Mouse (Mus musculus) thymus, postnatal 10 days (tissue): Measurements from ENCODE around the gene Nedd4.

Experiments used
- DNase-seq, 2 experiments: peaks; one replicate each; pipeline ENCODE4 v3.0.0; 2021; ENCODE audit warnings: low spot score in 2 of 2

Nedd4 gene

GRCm38 (mm10) chr9:72721221-72721620, 59.1 kb downstream of the Nedd4 start:
- DNase-seq, result no peak

- no peak for DNase-seq
Measured at GRCm38 (mm10) chr9:72722622-72723021, 60.5 kb downstream of the Nedd4 start.

- no peak for DNase-seq
Measured at GRCm38 (mm10) chr9:72724491-72725221, 62.5 kb downstream of the Nedd4 start.

GRCm38 (mm10) chr9:72733966-72734365, 71.8 kb downstream of the Nedd4 start:
- peak; percentile 11 to 47 for DNase-seq

- peak; percentile 16 to 73 for DNase-seq
Measured at GRCm38 (mm10) chr9:72735822-72736410, 73.8 kb downstream of the Nedd4 start.

GRCm38 (mm10) chr9:72741206-72741605, 79.1 kb downstream of the Nedd4 start:
- DNase-seq, result no peak

- no peak for DNase-seq
Measured at GRCm38 (mm10) chr9:72746278-72746677, 84.1 kb downstream of the Nedd4 start.

- no peak for DNase-seq
Measured at GRCm38 (mm10) chr9:72750272-72750671, 88.1 kb downstream of the Nedd4 start.

GRCm38 (mm10) chr9:72752656-72753055, 90.5 kb downstream of the Nedd4 start:
- no peak for DNase-seq

- no peak for DNase-seq
Measured at GRCm38 (mm10) chr9:72753741-72754140, 91.6 kb downstream of the Nedd4 start.

GRCm38 (mm10) chr9:72757143-72757542, 95.0 kb downstream of the Nedd4 start:
- DNase-seq, result no peak

- no peak for DNase-seq
Measured at GRCm38 (mm10) chr9:72758705-72759131, 96.6 kb downstream of the Nedd4 start.

- no peak for DNase-seq
Measured at GRCm38 (mm10) chr9:72763050-72763718, 101.0 kb downstream of the Nedd4 start.

- DNase-seq, result peak; percentile 81 to 94
Measured at GRCm38 (mm10) chr9:72766789-72767349, 104.7 kb downstream of the Nedd4 start.

GRCm38 (mm10) chr9:72775022-72775421, 112.9 kb downstream of the Nedd4 start:
- no peak for DNase-seq

GRCm38 (mm10) chr9:72779004-72779403, 116.9 kb downstream of the Nedd4 start:
- DNase-seq, result no peak

GRCm38 (mm10) chr9:72779733-72780132, 117.6 kb downstream of the Nedd4 start:
- no peak for DNase-seq

GRCm38 (mm10) chr9:72780694-72781093, 118.5 kb downstream of the Nedd4 start:
- DNase-seq, result no peak

- no peak for DNase-seq
Measured at GRCm38 (mm10) chr9:72781466-72781865, 119.3 kb downstream of the Nedd4 start.

- DNase-seq, result no peak
Measured at GRCm38 (mm10) chr9:72782121-72782520, 120.0 kb downstream of the Nedd4 start.

GRCm38 (mm10) chr9:72787732-72788131, 125.6 kb downstream of the Nedd4 start:
- DNase-seq, result no peak

- DNase-seq, result no peak
Measured at GRCm38 (mm10) chr9:72790530-72791212, 128.5 kb downstream of the Nedd4 start.
